Mouse (Mus musculus) hindbrain, embryonic 14.5 days (tissue): Measurements from ENCODE around the gene Ifi47. TPM values are rescaled to one million over a fixed set of nuclear protein-coding genes. Genes with fewer than 3 reads are reported as not detected.

ENCODE experiments used
- ATAC-seq: fragments of 200-750 bp; cut with Nextera tagmentation; 2 replicates; pipeline ENCODE4 v1.8.0; 2017; ENCODE audit warnings: moderate number of reproducible peaks, mild to moderate bottlenecking, moderate TSS enrichment, moderate library complexity; ENCODE audit not compliant: low FRiP score
- DNase-seq: peaks from one replicate; pipeline ENCODE4 v3.0.0-alpha.2; 2015; ENCODE audit warnings: low spot score
- H3K27ac ChIP-seq: fragments of 300-500 bp; sonication (generic); 2 replicates; pipeline ENCODE4 v1.5.1; 2014; ENCODE audit warnings: mild to moderate bottlenecking, moderate library complexity
- H3K27me3 ChIP-seq: fragments of 300-500 bp; sonication (generic); 2 replicates; pipeline ENCODE4 v1.6.1; 2014; ENCODE audit warnings: mild to moderate bottlenecking, low read length, mixed read lengths; ENCODE audit not compliant: control insufficient read depth, insufficient read depth
- H3K36me3 ChIP-seq: fragments of 300-500 bp; sonication (generic); replicated peaks from 2 replicates; pipeline ENCODE4 v1.6.1; 2014; ENCODE audit not compliant: control insufficient read depth, insufficient read depth
- H3K4me1 ChIP-seq: fragments of 300-500 bp; sonication (generic); replicated peaks from 2 replicates; pipeline ENCODE4 v1.6.1; 2014; ENCODE audit warnings: antibody characterized with exemption, low read length, mixed read lengths; ENCODE audit not compliant: control insufficient read depth, insufficient read depth
- H3K4me2 ChIP-seq: fragments of 300-500 bp; sonication (generic); replicated peaks from 2 replicates; pipeline ENCODE4 v1.6.1; 2014; ENCODE audit warnings: mild to moderate bottlenecking, moderate library complexity
- H3K4me3 ChIP-seq: fragments of 300-500 bp; sonication (generic); replicated peaks from 2 replicates; pipeline ENCODE4 v1.5.1; 2014; ENCODE audit warnings: mild to moderate bottlenecking, low read length
- H3K9ac ChIP-seq: fragments of 300-500 bp; sonication (generic); 2 replicates; pipeline ENCODE4 v1.6.1; 2014
- H3K9me3 ChIP-seq: fragments of 300-500 bp; sonication (generic); 2 replicates; pipeline ENCODE4 v1.6.1; 2016; ENCODE audit warnings: low read length; ENCODE audit not compliant: control insufficient read depth
- WGBS: fragments of 180-500 bp; shearing (Covaris S2); extraction: QIAGEN DNeasy Blood & Tissue Kit; methylation state at CpG from one replicate; pipeline ENCODE4 v1.1.7; 2014; 5-methylcytosine and 5-hydroxymethylcytosine counted together
- polyA plus RNA-seq: library from polyadenylated mRNA; unstranded; fragments of >200 nt; fragmentation: Nextera tagmentation; extraction: Ambion mirVana; gene quantifications from 2 replicates; pipeline ENCODE4 v1.2.1, GENCODE M21; 2014

Ifi47 gene
- polyA plus RNA-seq, 1 experiment from 2014 or later: 1.0 TPM

DNA sequence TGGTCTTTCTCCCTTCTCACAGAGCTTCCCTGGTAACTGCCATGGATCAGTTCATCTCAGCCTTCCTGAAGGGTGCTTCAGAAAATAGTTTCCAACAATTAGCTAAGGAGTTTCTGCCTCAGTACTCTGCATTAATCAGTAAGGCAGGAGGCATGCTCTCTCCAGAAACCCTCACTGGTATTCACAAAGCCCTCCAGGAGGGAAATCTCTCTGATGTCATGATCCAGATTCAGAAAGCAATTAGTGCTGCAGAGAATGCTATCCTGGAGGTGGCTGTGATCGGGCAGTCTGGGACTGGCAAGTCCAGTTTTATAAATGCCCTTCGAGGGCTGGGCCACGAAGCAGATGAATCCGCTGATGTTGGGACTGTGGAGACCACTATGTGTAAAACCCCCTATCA is 19.0 kb downstream of the Ifi47 start:
- ATAC-seq (no peak), DNase-seq (no peak)
- H3K4me1 ChIP-seq: no peaks in the 10 kb centered on the region

DNA sequence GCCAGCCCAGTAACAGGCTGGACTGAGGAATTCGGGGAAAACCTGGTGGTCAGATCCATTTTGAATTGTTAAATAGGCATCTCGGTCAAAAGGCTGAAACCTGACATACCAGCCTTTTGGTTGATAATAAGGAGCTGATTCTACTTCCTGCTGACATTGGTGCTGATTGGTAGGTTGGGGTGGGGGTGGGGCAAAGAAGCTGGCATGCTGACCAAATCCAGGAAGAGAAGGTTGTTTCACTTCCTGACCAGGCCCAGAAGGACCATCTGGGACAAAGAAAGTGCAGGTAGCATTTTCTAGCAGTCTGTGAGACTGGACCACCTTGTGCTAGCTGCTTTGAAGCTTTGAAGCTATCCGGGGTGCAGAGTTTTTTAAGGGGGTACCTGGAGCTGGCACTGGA is 24.0 kb downstream of the Ifi47 start:
- WGBS: 86% methylated on average over 3 of the region's 3 CpGs
- H3K4me1 ChIP-seq: no peaks in the 10 kb centered on the region
- no peak for ATAC-seq

More for the DNA sequence above, 19.0 kb downstream of the Ifi47 start:
- Histone ChIP-seq H3K27ac (no peak overlapping the region), H3K27me3 (no peaks in the 10 kb centered on the region), H3K4me3 (no peak overlapping the region), H3K36me3 (no peaks in the 10 kb centered on the region), H3K4me2 (no peak overlapping the region), H3K9me3 (no peaks in the 10 kb centered on the region), H3K9ac (no peak overlapping the region)
- WGBS: 89% methylated on average over 4 of the region's 4 CpGs

DNA sequence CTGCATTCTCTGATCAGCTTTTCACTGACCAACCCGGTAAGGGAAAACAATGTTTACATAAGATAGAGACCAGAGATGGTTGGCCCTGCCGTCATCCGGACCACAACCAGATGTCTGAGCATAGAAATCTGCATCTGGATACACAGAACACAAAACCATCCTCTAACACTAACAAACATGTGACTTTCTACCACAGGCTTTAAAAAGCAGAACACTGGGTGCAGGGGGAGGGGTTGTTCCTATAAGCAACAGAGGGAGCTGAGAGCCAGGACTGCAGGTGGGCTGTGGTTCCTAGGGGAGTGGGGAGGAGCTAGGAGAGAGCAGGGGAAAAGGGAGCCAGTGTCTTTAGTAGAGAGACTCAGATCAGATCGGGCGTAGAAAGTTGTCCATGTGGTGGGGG is 25.1 kb downstream of the Ifi47 start:
- WGBS: 65% methylated on average over 5 of the region's 5 CpGs
- no peak for ATAC-seq

More for the DNA sequence above, 24.0 kb downstream of the Ifi47 start:
- H3K27ac ChIP-seq: no peak overlapping the region
- H3K9me3 ChIP-seq: no peaks in the 10 kb centered on the region
- no peak overlapping the region for H3K9ac ChIP-seq
- no peaks in the 10 kb centered on the region for H3K27me3 ChIP-seq
- no peak for DNase-seq
- no peaks in the 10 kb centered on the region for H3K36me3 ChIP-seq
- H3K4me2 ChIP-seq: no peak overlapping the region
- H3K4me3 ChIP-seq: no peak overlapping the region

DNA sequence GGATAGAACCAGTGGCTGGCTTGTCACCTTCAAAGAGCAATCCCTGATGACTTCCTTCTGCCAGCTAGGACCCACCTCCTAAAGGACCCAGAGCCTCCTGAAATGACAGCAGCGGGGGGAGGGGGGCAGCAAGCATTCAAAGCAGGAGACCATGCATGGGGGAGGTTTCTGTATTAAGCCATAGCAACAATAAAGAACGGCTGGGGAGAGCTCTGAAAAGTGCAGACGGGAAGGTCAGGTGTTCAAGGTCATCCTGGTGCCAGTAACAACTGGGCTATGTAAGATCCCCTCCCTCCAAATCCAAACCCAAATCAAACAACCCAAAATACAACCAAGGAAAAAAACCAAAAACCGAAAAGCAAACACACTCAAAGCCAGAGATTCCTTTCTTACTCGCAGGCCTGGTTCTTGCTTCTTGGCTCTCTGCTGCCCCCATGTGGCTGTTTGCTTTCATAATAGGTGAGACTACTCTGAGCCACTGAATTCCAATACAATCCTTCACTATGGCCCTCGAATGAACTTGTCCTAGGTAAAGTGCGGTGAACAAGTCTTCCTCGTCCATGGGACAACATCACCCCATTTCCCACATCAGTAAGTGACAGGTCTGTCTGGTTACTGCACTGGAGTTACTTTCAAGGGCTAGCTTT is 26.8 kb downstream of the Ifi47 start:
- no peaks in the 10 kb centered on the region for H3K36me3 ChIP-seq
- H3K9ac ChIP-seq: no peak overlapping the region
- ATAC-seq: peak; percentile 71; the same call in 1 of the 2 replicates
- peak; percentile 94 for DNase-seq
- no peaks in the 10 kb centered on the region for H3K4me1 ChIP-seq
- H3K27ac ChIP-seq: no peak overlapping the region
- no peaks in the 10 kb centered on the region for H3K27me3 ChIP-seq
- no peak overlapping the region for H3K4me2 ChIP-seq
- H3K9me3 ChIP-seq: no peaks in the 10 kb centered on the region
- 19% methylated on average over 8 of the region's 8 CpGs for whole genome bisulfite sequencing
- H3K4me3 ChIP-seq: no peak overlapping the region

More for the DNA sequence above, 25.1 kb downstream of the Ifi47 start:
- H3K4me3 ChIP-seq: no peak overlapping the region
- H3K4me2 ChIP-seq: no peak overlapping the region
- H3K9me3 ChIP-seq: no peaks in the 10 kb centered on the region
- no peak overlapping the region for H3K27ac ChIP-seq
- no peaks in the 10 kb centered on the region for H3K36me3 ChIP-seq
- DNase-seq: no peak
- no peaks in the 10 kb centered on the region for H3K4me1 ChIP-seq
- no peaks in the 10 kb centered on the region for H3K27me3 ChIP-seq
- no peak overlapping the region for H3K9ac ChIP-seq

DNA sequence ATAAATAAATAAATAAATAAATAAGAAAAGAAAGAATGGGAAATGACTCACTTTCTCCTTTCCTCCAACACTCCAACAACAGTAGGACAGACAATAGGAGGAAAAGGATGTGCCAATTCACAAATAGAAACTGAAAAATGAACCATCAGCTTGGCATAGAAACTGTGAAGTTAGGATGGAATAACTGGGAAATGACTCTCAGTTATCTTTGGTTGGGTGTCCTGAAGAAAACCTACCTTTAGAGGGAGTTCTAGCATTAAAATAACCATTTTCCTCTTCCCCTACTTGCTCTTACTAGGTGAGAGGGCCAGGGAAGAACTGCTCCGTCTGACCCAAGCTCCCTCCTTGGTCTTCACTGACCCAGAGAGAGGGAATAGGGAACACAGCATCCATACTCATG is 29.4 kb downstream of the Ifi47 start:
- no peaks in the 10 kb centered on the region for H3K27me3 ChIP-seq
- no peak overlapping the region for H3K27ac ChIP-seq
- H3K4me3 ChIP-seq: no peak overlapping the region
- no peaks in the 10 kb centered on the region for H3K9me3 ChIP-seq
- H3K36me3 ChIP-seq: no peaks in the 10 kb centered on the region
- no peak overlapping the region for H3K9ac ChIP-seq
- H3K4me2 ChIP-seq: no peak overlapping the region
- ATAC-seq: no peak
- H3K4me1 ChIP-seq: no peaks in the 10 kb centered on the region
- no peak for DNase-seq
- WGBS: 83% methylated on average over 1 of the region's 1 CpGs

DNA sequence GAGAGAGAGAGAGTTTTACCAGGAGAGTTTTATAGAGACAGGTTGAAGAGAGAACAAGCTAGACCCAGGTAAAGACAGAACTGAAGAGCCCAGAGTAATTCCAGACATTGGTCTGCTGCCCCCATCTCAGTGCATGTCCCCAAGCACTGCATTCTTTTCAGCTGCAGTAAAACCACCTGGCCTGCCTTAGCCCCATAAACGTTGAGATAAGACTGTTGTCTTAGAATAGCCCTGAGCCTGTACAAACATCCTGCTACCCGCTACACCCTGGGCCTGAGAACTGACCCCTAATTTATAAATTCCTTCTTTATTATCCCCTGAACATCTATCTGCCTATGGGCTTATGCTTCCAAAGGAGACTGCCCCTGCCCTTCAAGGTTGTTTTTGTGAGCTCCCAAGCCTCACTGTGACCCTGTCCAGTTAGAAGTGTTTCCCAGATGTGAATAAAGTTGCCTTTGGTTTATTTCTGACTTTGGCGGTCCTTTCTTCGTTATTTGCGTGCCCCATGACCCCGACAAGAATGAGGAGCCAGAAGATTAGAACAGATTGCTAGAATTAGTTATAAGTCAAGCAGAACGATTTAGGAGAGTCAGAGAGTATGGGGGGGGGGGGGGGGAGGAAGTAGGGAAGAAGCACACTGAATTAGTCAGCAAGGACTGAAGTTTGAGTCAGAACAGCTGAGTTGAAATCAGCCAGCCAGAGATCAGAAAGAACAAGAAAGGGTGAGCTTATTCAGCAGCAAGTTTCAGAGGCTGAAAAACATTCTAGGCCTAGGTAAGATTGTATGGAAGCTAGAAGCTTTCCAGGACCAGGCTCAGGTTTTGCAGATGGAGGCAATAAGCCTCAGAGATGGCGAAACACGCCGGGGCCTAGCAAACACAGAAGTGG is 31.5 kb downstream of the Ifi47 start:
- Histone ChIP-seq H3K27me3 (no peaks in the 10 kb centered on the region), H3K4me1 (no peaks in the 10 kb centered on the region), H3K27ac (no peak overlapping the region), H3K9me3 (no peaks in the 10 kb centered on the region), H3K4me2 (no peak overlapping the region), H3K4me3 (no peak overlapping the region), H3K9ac (no peak overlapping the region), H3K36me3 (no peaks in the 10 kb centered on the region)
- 81% methylated on average over 10 of the region's 10 CpGs for WGBS
- ATAC-seq (no peak), DNase-seq (no peak)

DNA sequence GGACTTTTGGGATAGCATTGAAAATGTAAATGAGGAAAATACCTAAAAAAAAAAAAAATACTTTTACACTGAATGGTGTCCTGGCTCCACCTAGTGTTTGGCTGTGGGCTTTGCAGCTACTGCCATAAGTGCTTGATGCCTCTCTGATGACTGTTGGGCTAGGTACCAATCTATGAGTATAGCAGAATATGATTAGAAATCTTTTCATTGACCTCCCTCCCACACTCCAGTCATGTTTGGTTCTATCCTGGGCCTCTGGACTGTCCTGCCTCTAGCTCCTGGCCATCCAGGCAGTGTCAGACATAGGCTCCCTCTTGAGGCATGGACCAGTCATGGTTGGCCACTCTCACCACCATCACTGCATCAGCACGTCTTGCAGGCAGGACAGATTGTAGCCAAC is 32.4 kb downstream of the Ifi47 start:
- Histone ChIP-seq H3K4me2 (no peak overlapping the region), H3K4me3 (no peak overlapping the region), H3K27ac (no peak overlapping the region), H3K4me1 (no peaks in the 10 kb centered on the region), H3K9me3 (no peaks in the 10 kb centered on the region), H3K27me3 (no peaks in the 10 kb centered on the region), H3K9ac (no peak overlapping the region), H3K36me3 (no peaks in the 10 kb centered on the region)
- DNase-seq (no peak), ATAC-seq (no peak)
- WGBS: 45% methylated on average over 1 of the region's 1 CpGs

DNA sequence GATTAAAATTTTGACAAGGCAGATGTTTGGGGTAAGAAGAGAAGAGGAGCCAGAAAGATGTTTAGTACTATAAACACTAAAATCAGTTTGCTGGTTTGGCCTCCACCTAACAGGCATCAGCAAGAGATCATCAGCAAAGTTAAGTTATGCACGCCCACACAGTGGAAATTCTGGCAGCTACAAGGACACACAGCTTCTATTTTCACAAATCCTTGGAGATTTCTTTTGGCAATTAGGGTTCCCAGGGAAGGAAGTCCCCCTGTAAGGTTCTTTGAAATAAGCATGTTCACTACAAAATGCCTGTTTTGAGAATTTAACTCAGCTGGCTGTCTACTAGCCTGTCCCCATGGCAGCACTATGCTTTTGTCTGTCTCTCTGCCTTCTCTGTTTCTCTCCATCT is 34.6 kb downstream of the Ifi47 start:
- H3K27ac ChIP-seq: no peak overlapping the region
- ATAC-seq: no peak
- H3K36me3 ChIP-seq: no peaks in the 10 kb centered on the region
- H3K4me3 ChIP-seq: no peak overlapping the region
- H3K4me1 ChIP-seq: no peaks in the 10 kb centered on the region
- DNase-seq: no peak
- no peak overlapping the region for H3K4me2 ChIP-seq
- WGBS: 67% methylated on average over 1 of the region's 1 CpGs
- H3K27me3 ChIP-seq: no peaks in the 10 kb centered on the region
- no peak overlapping the region for H3K9ac ChIP-seq
- H3K9me3 ChIP-seq: no peaks in the 10 kb centered on the region

DNA sequence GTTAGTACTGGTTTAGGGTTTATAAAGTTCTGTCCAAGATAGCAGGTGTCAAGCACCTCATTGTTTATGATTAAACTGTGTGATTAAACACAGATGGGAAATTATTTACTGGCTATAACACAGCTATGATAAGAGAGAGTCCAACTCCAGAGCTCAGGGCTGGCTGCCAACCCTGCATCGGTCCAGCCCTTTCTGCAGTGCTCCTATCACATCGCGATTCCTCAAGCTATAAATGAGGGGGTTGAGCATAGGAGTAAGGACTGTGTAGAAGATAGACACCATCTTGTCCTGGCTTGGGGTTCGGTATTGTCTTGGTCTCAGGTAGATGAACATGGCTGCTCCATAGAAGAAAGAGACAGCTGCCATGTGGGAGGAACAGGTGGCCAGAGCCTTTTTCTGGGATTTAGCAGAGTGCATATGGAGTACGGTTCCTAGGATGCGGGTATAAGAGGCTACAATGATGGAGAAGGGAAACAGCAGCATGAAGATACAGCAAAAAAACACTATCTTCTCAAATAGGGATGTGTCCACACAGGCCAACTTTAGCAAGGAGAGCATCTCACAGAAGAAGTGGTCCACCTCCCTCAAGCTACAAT is 36.3 kb downstream of the Ifi47 start:
- ATAC-seq: no peak
- DNase-seq: no peak

More for the DNA sequence above, 36.3 kb downstream of the Ifi47 start:
- no peaks in the 10 kb centered on the region for H3K27me3 ChIP-seq
- H3K4me3 ChIP-seq: no peak overlapping the region
- no peaks in the 10 kb centered on the region for H3K36me3 ChIP-seq
- H3K9ac ChIP-seq: no peak overlapping the region
- H3K27ac ChIP-seq: no peak overlapping the region
- H3K4me1 ChIP-seq: no peaks in the 10 kb centered on the region
- H3K9me3 ChIP-seq: no peaks in the 10 kb centered on the region
- no peak overlapping the region for H3K4me2 ChIP-seq
- WGBS: 91% methylated on average over 6 of the region's 6 CpGs
